Mouse (Mus musculus) midbrain, embryonic 10.5 days (tissue): ENCODE measurements around the gene Cped1. TPM values are rescaled to one million over a fixed set of nuclear protein-coding genes. Genes with fewer than 3 reads are reported as not detected.
"Not testable (repeated sequence)": the region's sequence is repeated elsewhere in the genome, so short reads cannot be mapped to it uniquely, and the experiment has no call there.

Experiments used
- DNase-seq: peaks from one replicate; pipeline ENCODE4 v3.0.0-alpha.2; 2017; ENCODE audit warnings: low spot score
- H3K27ac ChIP-seq: fragments of 300-500 bp; sonication (generic); replicated peaks from 2 replicates; pipeline ENCODE4 v1.5.1; 2016; ENCODE audit warnings: mild to moderate bottlenecking
- H3K27me3 ChIP-seq: fragments of 300-500 bp; sonication (generic); 2 replicates; pipeline ENCODE4 v1.6.1; 2016; ENCODE audit warnings: low read depth, mild to moderate bottlenecking; ENCODE audit not compliant: poor library complexity, severe bottlenecking
- H3K36me3 ChIP-seq: fragments of 300-500 bp; sonication (generic); 2 replicates; pipeline ENCODE4 v1.6.1; 2016; ENCODE audit warnings: mild to moderate bottlenecking, moderate library complexity
- H3K4me1 ChIP-seq: fragments of 300-500 bp; sonication (generic); 2 replicates; pipeline ENCODE4 v1.6.1; 2016
- H3K4me3 ChIP-seq: fragments of 300-500 bp; sonication (generic); 2 replicates; pipeline ENCODE4 v1.5.1; 2016; ENCODE audit warnings: mild to moderate bottlenecking, moderate library complexity
- H3K9me3 ChIP-seq: fragments of 300-500 bp; sonication (generic); replicated peaks from 2 replicates; pipeline ENCODE4 v1.6.1; 2016; ENCODE audit warnings: mild to moderate bottlenecking
- WGBS: fragments of 180-500 bp; shearing (Covaris S2); methylation state at CpG from one replicate; pipeline ENCODE4 v1.1.7; 2016; 5-methylcytosine and 5-hydroxymethylcytosine counted together
- polyA plus RNA-seq: library from polyadenylated mRNA; unstranded; fragments of >200 nt; fragmentation: Nextera tagmentation; extraction: Ambion mirVana; gene quantifications from 2 replicates; pipeline ENCODE4 v1.2.1, GENCODE M21; 2016

The Cped1 gene
- polyA plus RNA-seq, 1 experiment from 2014 or later, result 10.4 TPM

GRCm38 (mm10) chr6:22243321-22243720, 257.6 kb downstream of the Cped1 start:
- no peak for DNase-seq
- H3K36me3 ChIP-seq, result no peaks in the 10 kb centered on the region
- H3K9me3 ChIP-seq, result no peaks in the 10 kb centered on the region
- no peaks in the 10 kb centered on the region for H3K4me1 ChIP-seq
- H3K27me3 ChIP-seq, result no peaks in the 10 kb centered on the region
- H3K4me3 ChIP-seq, result no peak overlapping the region
- H3K27ac ChIP-seq, result no peak overlapping the region
- 74% methylated on average over 8 of the region's 8 CpGs for WGBS

- Histone ChIP-seq H3K27ac (no peak overlapping the region), H3K4me1 (no peaks in the 10 kb centered on the region), H3K36me3 (no peaks in the 10 kb centered on the region), H3K4me3 (no peak overlapping the region), H3K27me3 (no peaks in the 10 kb centered on the region), H3K9me3 (no peaks in the 10 kb centered on the region)
- 95% methylated on average over 2 of the region's 2 CpGs for WGBS
- no peak for DNase-seq
Measured at GRCm38 (mm10) chr6:22246696-22247095, 261.0 kb downstream of the Cped1 start.

- no peak overlapping the region for H3K4me3 ChIP-seq
- H3K9me3 ChIP-seq, result no peaks in the 10 kb centered on the region
- H3K4me1 ChIP-seq, result no peaks in the 10 kb centered on the region
- H3K27ac ChIP-seq, result no peak overlapping the region
- no peaks in the 10 kb centered on the region for H3K36me3 ChIP-seq
- 93% methylated on average over 4 of the region's 4 CpGs for WGBS
- H3K27me3 ChIP-seq, result no peaks in the 10 kb centered on the region
- DNase-seq, result no peak
Measured at GRCm38 (mm10) chr6:22258784-22259183, 273.1 kb downstream of the Cped1 start.

GRCm38 (mm10) chr6:22262519-22262918, 276.8 kb downstream of the Cped1 start:
- Histone ChIP-seq H3K4me1 (no peaks in the 10 kb centered on the region), H3K27ac (no peak overlapping the region), H3K36me3 (no peaks in the 10 kb centered on the region), H3K9me3 (no peaks in the 10 kb centered on the region), H3K27me3 (no peaks in the 10 kb centered on the region), H3K4me3 (no peak overlapping the region)
- no peak for DNase-seq
- WGBS, result 82% methylated on average over 4 of the region's 4 CpGs

- DNase-seq, H3K27ac ChIP-seq, H3K4me3 ChIP-seq, H3K9me3 ChIP-seq, H3K4me1 ChIP-seq, H3K27me3 ChIP-seq, H3K36me3 ChIP-seq: not testable (repeated sequence)
- 89% methylated on average over 8 of the region's 8 CpGs for WGBS
Measured at GRCm38 (mm10) chr6:22264094-22264493, 278.4 kb downstream of the Cped1 start.

- H3K9me3 ChIP-seq, result no peaks in the 10 kb centered on the region
- no peaks in the 10 kb centered on the region for H3K27me3 ChIP-seq
- no peak overlapping the region for H3K4me3 ChIP-seq
- WGBS, result 84% methylated on average over 4 of the region's 4 CpGs
- no peaks in the 10 kb centered on the region for H3K36me3 ChIP-seq
- no peaks in the 10 kb centered on the region for H3K4me1 ChIP-seq
- no peak for DNase-seq
- H3K27ac ChIP-seq, result no peak overlapping the region
Measured at GRCm38 (mm10) chr6:22266018-22266417, 280.3 kb downstream of the Cped1 start.

GRCm38 (mm10) chr6:22267807-22268667, 282.3 kb downstream of the Cped1 start:
- WGBS, result 84% methylated on average over 5 of the region's 5 CpGs
- Histone ChIP-seq H3K36me3 (no peaks in the 10 kb centered on the region), H3K4me1 (no peaks in the 10 kb centered on the region)

DNA sequence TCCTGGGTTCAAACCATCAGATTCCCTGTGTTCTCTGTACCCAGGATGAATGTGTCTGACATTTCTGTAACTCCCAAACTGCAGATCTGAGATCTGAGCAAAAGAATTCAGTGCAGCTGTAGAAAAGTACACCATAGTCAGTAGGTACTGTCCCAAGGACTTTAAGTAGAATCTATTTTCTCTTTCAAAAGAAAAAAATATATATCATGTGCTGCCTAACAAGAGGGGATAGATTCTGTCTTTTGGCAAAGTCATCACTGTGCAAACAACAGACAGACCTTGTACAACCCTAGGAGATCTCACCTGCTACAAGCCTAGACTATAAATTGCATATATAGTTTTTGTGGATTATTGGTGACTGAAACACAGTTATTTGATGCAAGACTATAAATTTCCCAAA, 283.0 kb downstream of the Cped1 start:
- no peak overlapping the region for H3K27ac ChIP-seq
- DNase-seq, result no peak
- no peaks in the 10 kb centered on the region for H3K36me3 ChIP-seq
- H3K9me3 ChIP-seq, result no peaks in the 10 kb centered on the region
- H3K4me3 ChIP-seq, result no peak overlapping the region
- H3K27me3 ChIP-seq, result no peaks in the 10 kb centered on the region
- no peaks in the 10 kb centered on the region for H3K4me1 ChIP-seq

More at GRCm38 (mm10) chr6:22267807-22268667, 282.3 kb downstream of the Cped1 start:
- Histone ChIP-seq H3K4me3 (no peak overlapping the region), H3K27ac (no peak overlapping the region), H3K9me3 (no peaks in the 10 kb centered on the region), H3K27me3 (no peaks in the 10 kb centered on the region)
- no peak for DNase-seq

DNA sequence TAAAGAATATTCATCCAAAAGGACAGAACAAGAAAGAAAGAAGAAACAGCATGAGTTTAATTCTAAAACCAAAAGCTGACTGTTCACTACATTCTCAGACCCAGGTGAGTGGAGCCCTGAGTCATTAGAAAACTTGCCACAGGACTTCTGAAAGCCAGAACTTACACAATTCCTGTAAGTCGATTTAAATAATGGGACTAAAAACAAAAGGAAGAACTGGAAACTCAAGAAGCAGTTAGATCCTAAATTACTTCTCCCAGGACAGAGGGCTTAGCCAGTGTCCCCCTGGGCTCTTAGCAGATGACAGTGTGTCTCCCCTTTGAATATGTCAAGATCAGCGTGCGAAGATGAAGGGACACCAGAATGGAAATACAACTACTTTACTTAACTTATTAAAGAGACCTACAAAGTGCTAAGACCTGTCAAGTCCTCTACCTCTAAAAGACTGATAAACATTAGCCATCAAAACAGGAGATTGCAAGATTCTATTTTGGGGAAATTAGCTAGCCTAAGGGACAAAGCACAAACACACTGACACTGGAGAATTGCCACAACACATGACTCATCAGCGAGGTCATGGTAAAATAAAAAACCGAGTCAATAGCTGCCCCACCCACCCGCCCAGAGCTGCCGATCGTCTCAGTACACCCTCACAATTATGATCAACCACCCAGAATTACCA, 284.3 kb downstream of the Cped1 start:
- WGBS, result 83% methylated on average over 8 of the region's 8 CpGs
- Histone ChIP-seq H3K9me3 (no peaks in the 10 kb centered on the region), H3K4me1 (no peaks in the 10 kb centered on the region), H3K27me3 (no peaks in the 10 kb centered on the region), H3K36me3 (no peaks in the 10 kb centered on the region), H3K27ac (no peak overlapping the region), H3K4me3 (no peak overlapping the region)
- DNase-seq, result no peak

DNA sequence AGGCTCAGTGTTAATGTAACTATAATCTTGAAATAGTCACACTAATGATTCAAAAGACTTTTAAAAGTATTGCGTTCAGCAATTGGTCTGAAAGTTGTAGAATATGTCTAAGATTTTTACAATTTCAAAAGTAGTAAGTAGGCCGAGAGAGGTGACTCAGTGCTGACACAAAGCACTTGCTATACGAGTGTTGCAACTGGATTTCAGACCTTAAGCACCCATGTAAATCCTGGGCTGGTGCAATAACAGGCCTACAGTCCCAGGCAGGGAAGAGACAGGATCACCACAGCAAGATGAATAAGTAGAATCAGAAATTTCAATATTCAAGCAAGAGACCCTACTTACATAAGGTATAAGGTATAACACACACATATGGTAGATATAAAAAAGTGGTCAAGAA, 292.2 kb downstream of the Cped1 start:
- Histone ChIP-seq H3K4me1 (no peaks in the 10 kb centered on the region), H3K36me3 (no peaks in the 10 kb centered on the region), H3K27me3 (no peaks in the 10 kb centered on the region; the same call in 1 of the 2 replicates), H3K4me3 (no peak overlapping the region), H3K9me3 (no peaks in the 10 kb centered on the region), H3K27ac (no peak overlapping the region)
- no peak for DNase-seq
- 90% methylated on average over 3 of the region's 3 CpGs for WGBS

DNA sequence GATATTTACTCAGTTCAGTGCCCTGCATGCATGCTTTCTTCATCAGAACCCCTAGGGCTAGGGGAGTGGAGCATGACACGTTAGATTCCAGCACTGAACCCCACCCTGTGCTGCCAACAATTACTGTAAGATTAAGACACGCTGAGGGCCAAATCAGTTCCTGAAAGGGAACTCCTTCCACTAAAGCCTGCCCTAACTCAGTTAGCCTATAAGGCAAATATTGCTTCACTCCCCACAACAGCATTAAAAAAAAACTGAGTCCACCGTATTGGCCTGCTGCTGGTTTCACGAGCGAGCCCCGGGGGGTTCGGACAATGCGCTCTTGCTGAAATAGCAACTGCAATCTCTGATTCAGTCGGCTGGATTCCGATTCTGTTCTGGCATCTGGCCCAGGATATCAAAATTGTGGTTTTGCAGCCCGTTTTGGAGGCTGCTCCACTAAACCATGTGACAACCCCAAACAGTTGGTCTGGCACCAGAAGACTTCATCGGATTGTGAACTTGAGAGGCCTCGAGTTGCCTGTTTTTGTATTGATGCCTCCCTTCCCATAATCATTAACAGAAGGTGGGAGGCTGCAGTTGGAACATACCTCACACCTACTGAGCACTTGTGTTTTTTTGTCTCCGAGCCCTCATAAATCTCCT, 294.6 kb downstream of the Cped1 start:
- Histone ChIP-seq H3K36me3 (no peaks in the 10 kb centered on the region), H3K27me3 (no peaks in the 10 kb centered on the region; the same call in 1 of the 2 replicates), H3K4me1 (no peaks in the 10 kb centered on the region), H3K27ac (no peak overlapping the region), H3K4me3 (no peak overlapping the region), H3K9me3 (no peaks in the 10 kb centered on the region)
- DNase-seq, result no peak
- 77% methylated on average over 14 of the region's 14 CpGs for WGBS

DNA sequence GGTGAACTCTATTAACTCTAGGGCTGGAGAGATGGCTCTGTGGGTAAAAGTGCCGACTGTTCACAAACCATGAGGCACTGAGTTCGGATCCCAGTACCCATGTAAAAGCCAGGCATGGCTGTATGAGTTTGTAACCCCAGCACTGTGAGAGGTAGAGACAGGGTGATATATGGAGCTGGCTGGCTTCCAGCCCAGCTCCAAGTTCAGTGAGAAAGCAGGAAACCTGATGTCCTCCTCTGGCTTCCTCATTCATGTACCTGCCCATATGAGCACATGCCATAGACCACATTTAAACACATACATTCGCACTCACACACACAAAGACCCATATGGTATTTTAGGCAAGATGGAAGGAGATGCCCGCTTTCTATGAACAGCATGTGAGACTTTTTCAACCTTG, 296.7 kb downstream of the Cped1 start:
- 91% methylated on average over 4 of the region's 4 CpGs for WGBS
- no peaks in the 10 kb centered on the region for H3K9me3 ChIP-seq
- no peak overlapping the region for H3K27ac ChIP-seq
- no peak for DNase-seq
- H3K36me3 ChIP-seq, result no peaks in the 10 kb centered on the region
- H3K4me1 ChIP-seq, result no peaks in the 10 kb centered on the region
- no peak overlapping the region for H3K4me3 ChIP-seq
- peaks cover 16% of the 10 kb centered on the region for H3K27me3 ChIP-seq
